Mouse (Mus musculus): ENCODE measurements around the gene Prmt1.

Gene Prmt1

DNA sequence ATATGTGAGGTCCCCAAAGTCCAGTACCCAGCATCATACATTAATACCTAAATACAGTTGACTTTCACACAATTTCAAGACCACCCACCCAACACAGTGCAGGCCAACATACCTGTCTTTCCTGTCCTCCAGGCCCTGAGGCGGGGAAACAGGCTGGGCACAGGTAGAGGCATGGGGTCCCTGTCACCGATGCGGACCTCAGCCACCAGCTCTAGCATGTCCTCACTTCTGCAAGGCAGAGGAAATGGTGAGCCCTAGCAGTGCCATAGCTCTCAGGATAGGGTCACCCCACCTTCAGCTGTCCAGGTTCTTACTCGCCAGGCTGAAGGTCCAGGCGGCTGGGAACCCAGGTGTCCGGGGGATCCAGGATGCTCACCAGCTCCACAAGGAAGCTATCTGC is 25.6 kb upstream of the Prmt1 start:
- DNase-seq = no peak

GRCm38 (mm10) chr7:45008411-45008810 is 22.0 kb upstream of the Prmt1 start:
- DNase-seq = no peak

GRCm38 (mm10) chr7:45007846-45008245 is 21.5 kb upstream of the Prmt1 start:
- DNase-seq = peak in 1 of 2 experiments; percentile 8

GRCm38 (mm10) chr7:45007141-45007540 is 20.8 kb upstream of the Prmt1 start:
- DNase-seq = no peak

GRCm38 (mm10) chr7:45006503-45006902 is 20.1 kb upstream of the Prmt1 start:
- DNase-seq = peak in 1 of 2 experiments; percentile 5

GRCm38 (mm10) chr7:45005321-45005992 is 19.1 kb upstream of the Prmt1 start:
- peak in 1 of 2 experiments; percentile 4 for DNase-seq

- DNase-seq = no peak
Observed at GRCm38 (mm10) chr7:45004546-45004945, 18.2 kb upstream of the Prmt1 start.

- peak in 1 of 2 experiments; percentile 4 for DNase-seq
Observed at GRCm38 (mm10) chr7:45002440-45002839, 16.1 kb upstream of the Prmt1 start.

DNA sequence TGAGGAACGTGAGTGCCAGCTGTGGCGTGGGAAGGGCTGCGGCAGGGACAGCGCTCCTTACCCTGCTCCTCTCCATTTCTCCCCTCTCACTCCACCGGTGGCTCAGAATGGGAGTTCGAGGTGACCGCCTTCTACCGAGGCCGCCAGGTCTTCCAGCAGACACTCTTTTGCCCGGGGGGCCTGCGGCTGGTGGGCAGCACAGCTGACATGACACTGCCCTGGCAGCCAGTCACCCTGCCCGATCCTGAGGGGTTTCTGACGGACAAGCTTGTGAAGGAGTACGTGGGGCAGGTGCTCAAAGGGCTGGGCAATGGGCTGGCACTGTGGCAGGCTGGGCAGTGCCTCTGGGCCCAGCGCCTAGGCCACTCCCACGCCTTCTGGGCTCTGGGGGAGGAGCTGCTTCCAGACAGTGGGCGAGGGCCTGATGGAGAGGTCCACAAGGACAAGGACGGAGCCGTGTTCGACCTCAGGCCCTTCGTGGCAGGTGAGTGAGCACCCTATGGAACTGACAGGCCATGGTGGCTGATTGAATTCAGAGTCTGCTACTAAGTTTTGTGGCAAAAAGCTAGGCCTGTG is 14.3 kb upstream of the Prmt1 start:
- DNase-seq = peak in 1 of 2 experiments; percentile 9

GRCm38 (mm10) chr7:44999753-45000152 is 13.4 kb upstream of the Prmt1 start:
- DNase-seq = peak in 1 of 2 experiments; percentile 4

- DNase-seq = peak in 1 of 2 experiments; percentile 28
Observed at GRCm38 (mm10) chr7:44998501-44998955, 12.2 kb upstream of the Prmt1 start, which contains the start of gene Bcl2l12. Gene Bcl2l12 (minus strand): TSS chr7:44998712.

DNA sequence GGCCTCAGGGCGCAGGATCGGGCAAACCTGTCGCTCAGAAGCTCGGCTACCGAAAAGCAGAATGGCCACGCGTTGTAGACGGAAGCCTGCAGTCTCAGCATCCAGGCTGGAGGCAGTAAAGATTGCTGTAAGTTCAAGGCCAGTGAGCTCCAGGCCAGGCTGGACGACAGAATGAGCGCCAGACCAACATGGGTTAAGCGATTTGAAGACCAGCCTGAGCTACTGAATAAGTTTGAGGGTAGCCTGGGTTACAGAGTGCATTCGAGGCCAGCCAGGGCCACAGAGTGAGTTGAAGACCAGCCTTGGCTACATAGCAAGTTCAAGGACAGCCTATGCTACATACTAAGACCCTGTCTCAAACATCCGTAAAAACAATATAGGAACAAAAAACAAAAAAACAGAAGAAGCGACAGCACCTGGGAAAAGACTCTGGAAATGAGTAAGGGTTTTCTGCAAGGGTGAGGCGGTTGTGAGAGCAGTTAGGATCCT is 11.6 kb upstream of the Prmt1 start:
- DNase-seq = no peak

DNA sequence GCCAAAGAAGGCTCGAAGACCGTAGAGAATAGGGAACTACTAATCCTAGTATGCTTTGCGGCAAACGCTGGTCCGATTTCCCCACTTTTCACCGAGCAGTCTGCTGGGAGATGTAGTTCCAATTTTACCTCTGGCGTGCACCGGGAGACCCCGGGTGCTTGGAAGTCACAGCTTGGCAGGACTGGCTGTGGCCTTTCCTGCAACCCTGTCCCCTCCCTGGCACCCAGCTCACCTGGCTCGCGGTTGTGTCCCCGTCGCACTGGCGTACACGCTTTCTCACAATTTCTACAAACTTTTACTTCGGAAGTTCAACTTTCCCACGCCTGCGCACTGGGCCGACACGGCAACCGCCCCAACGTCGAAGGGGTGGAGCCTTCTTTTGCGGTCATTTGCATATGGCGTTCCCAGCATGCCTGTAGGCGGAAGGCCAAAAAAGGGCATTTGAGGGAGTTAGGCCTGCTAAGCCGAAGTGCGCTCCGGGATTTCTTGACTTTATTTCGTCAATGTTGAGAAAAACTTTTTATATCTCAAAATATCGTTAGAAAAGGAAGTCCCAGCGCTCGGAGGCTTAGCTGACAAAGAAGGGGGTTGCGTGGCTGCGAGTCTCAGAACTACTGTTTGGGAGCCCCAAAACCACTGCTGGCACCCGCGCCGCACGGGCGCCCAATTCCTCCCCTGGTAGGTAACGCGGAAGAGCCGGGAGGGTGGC is 11.0 kb upstream of the Prmt1 start, which contains the start of gene Irf3:
Gene Irf3, plus strand, starts transcription at position 418 of the 709 bp plus-strand sequence.
- DNase-seq = peak; percentile 92 to 96

DNA sequence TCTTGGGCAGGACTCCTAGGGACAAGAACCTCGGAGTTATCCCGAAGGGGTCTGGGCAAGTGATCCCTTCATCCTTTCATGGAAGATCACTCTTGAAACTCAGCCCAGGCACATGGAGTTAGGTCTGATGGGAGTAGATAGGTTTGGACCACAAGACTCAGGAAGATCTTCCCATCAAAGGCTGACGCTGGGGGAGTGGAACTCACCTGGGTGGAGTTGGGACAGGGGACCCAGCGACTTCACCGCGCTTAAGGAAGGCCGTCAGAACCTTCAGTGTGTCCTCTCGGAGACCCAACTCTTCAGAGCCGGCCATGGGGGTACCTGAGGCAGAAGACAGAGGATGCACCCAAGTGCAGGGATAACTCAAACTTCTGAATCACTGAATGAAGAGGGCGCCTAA is 10.3 kb upstream of the Prmt1 start:
- DNase-seq = no peak

GRCm38 (mm10) chr7:44986879-44987718 is 731 bp upstream of the Prmt1 start:
- DNase-seq = no peak

DNA sequence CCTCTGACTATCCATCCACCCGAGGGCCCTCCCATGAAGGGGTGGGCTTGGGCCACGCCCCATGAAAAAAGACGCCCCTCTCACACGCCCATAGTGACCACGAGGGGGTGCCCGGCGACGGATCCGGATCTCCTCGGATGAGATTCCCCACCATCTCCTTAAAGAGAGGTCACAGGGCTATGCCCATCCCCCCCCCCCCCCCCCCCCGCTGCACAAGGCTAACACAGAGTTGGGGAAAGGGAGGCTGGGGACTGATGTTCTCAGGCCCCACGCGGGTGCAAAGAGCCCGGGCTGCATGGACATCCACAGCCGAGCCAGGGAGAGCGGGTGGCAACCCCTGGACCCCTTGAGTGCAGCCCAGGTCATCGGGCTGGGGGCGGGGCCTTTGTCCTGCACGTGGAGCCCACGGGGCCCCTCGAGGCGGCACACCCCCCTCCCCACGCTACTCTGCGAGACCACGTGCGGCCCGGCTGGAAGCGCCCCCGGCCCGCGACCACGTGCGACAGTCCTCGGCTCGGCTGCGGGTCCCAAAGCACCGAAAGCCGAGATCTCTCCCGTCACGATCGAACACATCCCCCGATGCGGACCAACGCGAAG is 675 bp downstream of the Prmt1 start:
- peak; percentile 54 to 59 for DNase-seq

- DNase-seq = no peak
Observed at GRCm38 (mm10) chr7:44984833-44985164, 1.6 kb downstream of the Prmt1 start.

DNA sequence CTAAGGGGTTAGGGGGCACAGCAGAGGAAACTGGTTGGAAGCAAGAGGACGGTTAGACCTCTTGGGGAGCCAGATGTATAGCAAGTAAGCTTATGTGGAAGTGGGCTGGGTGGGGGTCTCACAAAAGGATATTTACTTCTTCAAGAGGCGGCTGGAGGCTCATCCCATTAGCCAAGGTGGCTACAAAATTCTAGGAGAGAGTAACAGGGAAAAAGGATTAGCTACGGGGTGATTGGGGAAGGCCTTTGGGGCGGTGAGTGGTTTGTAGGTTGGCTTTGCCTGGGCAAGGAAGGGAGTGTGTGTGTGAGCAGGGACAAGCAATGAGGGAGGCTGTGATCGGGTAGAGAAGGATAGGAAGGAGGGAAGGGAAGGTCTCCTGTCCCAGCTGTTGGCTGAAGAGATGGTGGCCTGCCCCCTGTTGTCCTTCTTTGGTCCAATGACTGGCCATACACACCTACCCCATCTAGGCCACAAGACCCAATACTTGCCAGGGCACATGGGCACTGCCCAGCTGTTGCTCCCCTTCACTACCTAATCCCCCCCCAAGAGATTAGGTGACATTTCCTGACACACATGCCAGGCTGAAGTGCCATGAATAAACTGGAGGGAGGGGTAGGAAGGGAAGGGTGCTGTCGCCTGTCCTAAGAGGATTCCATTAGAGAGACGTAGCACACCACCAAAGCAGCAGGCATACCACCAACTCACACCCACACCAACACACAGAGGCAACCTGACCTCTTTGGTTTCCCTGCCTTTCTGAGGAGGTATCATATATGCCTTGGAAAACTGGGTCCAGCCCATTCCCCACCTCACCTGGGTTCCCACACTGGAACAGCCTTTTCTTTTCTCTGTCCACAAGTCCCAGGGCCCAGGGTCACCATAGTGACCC is 2.2 kb downstream of the Prmt1 start:
- DNase-seq = no peak

- DNase-seq = peak; percentile 64 to 86
Observed at GRCm38 (mm10) chr7:44983085-44983484, 3.3 kb downstream of the Prmt1 start.

GRCm38 (mm10) chr7:44981539-44981938 is 4.8 kb downstream of the Prmt1 start:
- no peak for DNase-seq

GRCm38 (mm10) chr7:44978300-44978699 is 8.1 kb downstream of the Prmt1 start:
- no peak for DNase-seq

Measured in spleen, adult 18-20 months (tissue).